Mouse (Mus musculus): ENCODE data around the gene Catsper3.

DNA sequence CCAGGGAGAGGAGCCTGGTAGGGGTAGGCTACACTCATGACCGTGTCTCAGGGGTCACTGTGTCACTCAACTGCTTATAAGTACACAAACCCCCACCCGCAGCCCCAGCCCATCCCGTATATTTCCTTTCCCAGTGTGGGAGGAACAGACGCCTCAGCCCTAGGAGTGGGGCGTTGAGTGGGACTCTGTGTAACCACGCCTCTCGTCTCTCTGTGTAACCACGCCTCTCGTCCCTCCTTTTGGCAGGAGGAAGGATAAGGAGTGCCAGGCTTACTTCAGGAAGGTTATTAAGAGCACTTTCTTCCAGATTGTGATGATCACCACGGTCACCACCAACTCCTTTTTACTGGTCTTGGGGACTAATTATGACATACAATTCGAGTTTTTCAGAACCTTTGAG is 1.8 kb downstream of the Catsper3 start:
- TF ChIP-seq GATA1 (IDR thresholded peaks at IDR 0.05; ENCODE audit: borderline replicate concordance, low read length) (no peak), FLI1 (IDR thresholded peaks at IDR 0.05; ENCODE audit: low read length) (no peak)
